Mouse (Mus musculus) 3T3-L1 (cell line): ENCODE data around the gene Ghr.

Experiments used
- DNase-seq: peaks from one replicate; pipeline ENCODE4 v3.0.0-alpha.2; 2015; ENCODE audit warnings: low read depth, low spot score

The Ghr gene

DNA sequence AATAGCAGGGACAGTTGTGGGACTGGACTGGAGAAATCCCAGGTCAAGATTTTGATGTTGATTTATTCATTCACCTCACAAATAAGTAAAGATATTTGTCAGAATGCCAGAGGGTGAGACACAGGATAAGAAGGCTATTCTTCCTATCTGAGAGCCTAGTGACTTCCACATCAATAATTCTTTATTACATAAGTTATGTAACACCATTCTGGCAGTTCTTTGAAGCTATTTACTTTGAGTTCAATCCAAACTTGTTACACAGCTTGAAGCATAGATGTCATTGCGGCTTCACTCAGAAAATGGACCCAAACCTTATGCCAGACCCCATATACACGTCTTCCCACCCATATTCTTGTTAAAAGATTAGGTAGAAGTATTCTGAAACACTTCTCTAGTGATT lies 133.7 kb downstream of the Ghr start:
- no peak for DNase-seq

DNA sequence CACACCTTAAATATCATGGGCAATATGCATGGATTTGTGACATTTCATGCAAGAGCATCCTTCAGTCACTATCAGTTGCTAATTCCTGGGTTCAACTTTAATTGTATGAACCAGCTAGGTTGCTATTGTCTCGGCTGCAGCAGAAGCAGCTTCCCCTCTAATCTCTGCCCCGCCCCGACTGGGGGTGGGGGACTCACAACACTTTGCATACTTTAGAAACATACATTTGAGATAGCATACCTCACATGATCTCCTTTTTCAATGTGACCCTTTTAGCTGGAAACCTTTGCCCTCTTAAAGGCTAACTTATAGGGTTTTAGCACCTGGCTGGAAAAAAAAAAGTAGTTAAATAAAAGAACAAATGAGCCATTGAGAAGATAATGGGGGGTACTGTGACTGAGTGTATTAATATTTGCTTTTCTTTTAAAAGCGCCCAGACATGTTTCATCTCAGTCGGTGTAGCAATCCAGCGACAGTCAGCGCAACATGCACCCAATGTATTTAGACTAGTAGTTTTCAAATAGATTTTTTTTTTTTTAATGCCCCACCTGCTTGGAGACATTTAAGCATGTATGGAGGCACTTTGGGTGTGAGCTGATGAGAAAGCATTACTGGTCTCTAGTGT lies 137.9 kb downstream of the Ghr start:
- DNase-seq: no peak

DNA sequence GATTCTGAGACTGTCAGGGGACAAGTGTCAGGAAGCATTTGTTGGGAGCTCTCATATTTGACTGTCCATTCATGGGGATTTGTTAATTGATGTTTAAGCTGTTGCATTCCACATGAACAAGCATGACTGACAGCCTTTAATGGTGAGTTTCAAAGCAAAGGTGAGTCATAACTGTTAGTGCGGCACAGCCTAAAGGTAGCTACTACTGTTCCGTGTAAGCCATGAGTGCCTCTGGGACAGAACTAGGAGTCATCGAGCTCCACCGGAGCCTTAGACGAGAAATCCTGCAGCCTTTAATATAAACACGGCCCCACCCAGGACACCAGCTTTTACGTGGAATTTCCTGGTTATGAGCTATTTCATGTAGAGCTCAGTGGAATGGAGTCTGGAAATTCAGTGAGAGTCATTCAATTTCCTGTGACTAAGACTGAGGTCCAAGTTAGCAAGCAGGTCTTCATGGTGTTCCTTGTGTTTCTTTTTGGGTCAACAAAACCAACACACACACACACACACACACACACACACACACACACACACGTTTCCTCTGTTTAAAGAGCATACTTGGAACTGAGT lies 138.8 kb downstream of the Ghr start:
- peak; percentile 17 for DNase-seq

DNA sequence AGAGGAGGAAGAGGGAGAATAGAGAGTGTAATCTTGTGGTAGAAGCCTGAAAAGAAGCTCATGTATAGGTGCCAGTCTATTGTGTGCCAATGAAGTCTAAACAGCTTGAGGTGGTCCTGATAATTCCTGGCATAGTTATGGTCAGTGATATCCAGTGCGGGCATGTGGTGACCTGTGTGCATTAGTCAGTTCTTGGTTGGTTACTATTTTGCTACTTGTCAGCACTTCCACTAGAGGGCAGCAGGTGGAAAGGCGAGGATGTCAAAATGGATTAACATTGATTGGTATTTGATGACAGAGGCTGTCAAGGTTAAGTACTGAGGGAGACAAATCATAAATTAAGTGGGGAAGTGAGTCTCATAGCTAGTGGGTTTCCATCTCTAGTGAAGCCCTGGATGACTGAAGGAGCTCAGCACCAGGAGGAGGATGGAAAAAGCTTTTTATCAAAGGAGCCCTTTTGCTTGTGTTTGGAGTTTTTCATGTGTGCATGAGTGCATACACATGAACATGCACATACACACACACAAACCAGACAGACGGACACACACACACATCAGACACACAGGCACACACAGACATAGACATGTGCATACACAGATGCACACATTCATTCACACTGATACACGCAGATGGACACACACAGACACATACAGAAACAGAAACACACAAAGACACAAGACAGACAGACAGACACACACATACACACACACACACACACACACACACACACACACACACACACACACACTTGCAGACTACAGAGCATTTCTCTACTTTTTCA lies 141.6 kb downstream of the Ghr start:
- peak; percentile 73 for DNase-seq

DNA sequence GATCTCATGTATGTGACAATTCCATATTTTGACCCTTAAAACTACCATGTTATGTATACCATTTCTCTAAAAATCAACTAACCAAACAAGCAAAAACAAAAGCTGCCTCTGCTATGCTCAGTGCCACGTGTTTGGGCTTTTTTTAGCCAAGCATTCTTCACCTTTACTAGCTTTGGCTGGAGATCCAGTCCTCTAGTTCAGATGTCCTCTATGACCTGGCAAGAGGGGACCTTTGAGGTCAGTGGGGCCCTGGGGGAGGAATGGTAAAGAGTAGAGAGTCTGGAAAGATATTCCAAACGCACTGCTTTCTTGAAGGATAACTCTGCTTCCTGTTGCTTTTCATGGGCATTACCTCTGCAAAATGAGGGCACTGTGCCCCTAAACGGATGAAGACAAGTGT lies 145.9 kb downstream of the Ghr start:
- DNase-seq: no peak

DNA sequence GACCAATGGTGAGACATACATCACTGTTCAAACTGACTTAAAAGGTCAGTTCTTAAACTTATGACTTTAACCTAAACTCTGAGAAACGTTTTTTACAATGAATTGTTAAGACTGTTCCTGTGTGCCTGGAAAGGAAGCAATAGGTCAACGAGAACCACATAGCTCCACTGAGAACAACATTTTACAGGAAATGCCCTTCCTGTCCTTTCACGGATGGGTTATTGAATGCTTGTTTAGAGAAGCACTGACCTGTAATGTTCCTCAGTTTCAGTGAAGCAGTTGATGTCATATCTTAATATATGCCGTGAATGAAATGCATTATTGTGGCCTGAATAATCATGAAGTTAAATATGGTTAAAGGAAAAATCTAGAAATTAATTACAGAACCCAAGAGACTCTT lies 147.7 kb downstream of the Ghr start:
- DNase-seq: no peak

DNA sequence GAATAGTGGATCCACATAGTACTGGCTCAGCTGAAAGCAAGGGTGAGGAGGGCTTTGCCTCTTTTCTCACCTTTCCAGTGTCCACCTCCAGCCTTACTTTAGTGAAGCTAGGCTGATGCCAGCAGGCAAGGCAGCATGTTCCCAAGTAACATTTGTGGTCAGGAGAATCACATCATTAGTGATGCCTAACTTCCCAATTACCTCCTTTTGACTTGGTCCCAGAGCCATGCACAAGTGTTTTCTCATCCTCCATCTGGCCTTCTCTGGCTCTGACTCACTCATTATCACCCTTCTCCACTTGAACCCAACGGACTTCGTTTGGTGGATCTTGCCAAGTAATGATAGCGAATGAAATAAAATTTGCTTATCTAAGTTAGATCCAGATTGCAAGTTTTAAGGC lies 148.8 kb downstream of the Ghr start:
- DNase-seq: no peak

DNA sequence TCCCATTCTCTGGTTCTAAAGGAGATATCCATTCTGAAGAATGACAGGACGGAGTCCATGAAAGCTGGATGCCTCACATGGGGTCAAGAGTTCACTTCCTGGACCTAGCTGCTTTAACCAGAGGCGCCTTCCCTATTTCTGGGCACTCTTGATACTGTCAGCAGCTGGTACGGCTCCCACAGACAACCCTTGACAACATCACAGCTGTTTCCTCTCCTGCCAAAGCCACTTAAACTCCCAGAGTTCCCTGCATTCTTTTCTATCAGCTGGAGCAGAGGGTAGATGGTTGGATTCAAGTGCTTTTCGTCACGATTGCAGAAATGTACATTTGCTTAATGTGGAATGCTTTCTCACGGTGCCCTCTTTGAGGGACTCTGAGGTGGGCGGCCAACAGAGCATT lies 150.0 kb downstream of the Ghr start:
- no peak for DNase-seq

DNA sequence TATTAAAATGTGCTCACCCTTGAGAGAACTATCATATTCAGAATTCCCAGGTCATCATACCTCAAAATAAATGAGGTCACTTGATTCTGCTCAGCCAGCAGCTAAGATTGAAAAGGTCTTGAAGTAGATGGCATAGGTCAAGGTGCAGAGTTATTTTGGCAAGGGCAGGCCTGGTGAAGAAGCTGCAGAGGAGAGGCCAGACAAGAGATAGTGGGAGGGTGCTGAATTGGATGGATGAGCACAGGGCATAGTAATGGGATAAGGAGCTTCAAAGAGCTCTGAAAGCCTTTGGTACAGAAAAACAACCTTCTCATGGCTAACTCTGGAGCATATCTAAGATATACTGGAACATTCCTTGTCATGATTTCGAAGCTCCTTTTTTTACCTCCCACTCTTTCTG lies 150.5 kb downstream of the Ghr start:
- DNase-seq: no peak

DNA sequence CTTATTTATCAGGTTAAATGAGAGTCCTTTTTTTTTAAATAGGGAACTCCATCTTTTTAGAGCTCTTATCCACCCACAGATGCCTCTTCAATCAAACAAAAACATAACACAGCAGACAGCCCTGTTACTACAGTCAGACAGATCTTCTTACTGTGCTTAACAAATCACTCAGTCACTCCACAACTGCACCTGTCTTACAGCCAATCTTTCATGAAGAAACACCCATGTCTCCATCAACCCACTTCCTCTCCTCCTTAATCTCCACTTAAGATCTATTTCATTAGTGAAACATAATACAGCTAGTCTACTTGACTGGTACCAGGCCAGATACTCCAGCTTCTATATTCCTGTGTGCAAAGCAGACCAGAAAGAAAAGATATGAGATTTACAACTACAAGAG lies 153.9 kb downstream of the Ghr start:
- peak; percentile 35 for DNase-seq

DNA sequence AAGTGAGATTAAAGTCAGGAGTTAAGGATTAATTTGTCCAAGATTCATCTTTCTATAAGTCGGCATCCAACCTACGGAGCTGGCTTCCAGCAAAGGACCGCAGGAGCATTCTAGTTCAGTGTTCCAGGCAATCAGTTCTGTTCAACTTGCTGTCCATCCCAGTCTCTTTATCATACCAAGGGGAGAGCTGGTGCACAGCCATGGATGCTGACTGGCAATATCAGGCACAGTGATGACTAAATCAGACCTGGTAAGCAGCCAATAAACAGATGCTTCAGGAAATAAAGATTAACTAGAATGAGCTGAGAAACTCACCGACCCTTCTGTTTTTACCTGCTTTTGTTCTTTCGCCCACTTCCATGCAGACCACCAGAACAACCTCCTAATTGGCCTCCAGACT lies 154.3 kb downstream of the Ghr start:
- peak; percentile 82 for DNase-seq

DNA sequence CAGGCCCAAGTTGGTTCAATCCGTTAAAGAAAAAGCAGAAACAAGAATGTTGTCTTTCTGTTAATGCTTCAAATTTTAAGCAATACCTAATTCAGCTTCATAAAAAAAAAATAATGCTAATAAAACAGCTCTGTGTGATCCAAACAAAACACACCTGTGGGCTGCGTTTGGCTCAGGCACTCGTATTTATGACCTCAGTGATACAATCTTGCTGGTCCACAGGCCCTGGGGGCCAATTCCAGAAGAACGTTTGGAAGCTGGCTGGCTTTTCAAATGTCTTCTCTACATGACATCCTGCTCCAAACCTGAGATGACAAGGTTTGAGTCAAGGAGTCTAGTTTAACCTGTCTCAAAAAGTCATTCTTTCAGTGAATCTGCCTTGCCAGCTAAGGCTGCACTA lies 156.9 kb downstream of the Ghr start:
- no peak for DNase-seq

DNA sequence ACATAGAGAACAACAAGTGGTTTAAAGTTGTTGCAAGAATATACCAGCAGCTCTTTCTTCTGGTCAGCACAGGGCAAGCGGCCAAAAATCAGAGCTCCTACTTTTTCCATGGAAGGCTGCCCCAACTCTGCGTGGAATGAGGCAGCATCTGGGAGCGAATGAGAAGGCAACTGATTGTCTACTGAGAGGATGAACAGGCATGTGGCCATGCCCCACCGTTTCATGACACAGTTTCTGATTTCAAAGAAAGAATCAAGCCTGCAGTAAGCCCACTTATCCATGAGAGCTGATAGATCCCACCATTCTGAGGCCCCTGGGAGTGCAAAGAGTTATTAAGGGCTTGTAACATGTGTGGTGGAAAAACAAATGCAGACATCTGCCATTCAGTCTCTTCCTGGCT lies 160.1 kb downstream of the Ghr start:
- DNase-seq: no peak

DNA sequence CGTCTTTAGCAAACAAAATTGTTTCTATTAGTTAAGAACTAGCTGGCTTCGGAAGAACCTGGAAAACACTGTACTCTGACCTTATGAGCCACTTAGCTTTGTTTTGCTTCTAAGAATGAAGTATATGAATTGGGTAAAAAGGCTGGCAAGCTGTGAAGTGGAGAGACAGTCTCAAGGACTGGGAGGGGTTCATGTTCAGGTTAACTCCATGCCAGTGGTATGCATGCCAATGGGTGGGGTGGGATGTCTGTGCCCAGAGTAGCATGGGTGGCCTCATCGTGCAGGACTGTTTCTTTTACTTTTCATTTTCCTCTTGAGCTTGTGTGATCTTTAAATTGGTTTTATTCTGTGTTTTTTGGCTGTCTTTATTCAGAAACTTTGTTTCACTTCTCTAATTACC lies 165.6 kb downstream of the Ghr start:
- DNase-seq: no peak

DNA sequence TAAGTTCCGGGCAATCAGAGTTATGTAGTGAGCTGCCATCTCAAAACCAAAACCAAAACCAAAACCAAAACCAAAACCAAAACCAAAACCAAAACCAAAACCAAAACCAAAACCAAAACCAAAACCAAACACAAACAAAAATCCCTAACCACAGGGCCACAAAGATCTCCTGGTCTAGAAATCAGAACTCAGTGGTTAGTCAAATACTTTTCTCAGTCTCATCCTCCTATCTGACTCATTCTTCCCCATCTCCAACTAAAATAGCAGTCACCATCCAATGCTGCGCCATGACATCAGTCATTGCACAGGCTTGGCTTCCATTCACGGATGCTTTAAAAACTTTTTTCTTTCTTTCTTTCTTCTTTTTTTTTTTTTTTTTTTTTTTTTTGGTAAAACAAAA lies 170.2 kb downstream of the Ghr start:
- peak; percentile 40 for DNase-seq

DNA sequence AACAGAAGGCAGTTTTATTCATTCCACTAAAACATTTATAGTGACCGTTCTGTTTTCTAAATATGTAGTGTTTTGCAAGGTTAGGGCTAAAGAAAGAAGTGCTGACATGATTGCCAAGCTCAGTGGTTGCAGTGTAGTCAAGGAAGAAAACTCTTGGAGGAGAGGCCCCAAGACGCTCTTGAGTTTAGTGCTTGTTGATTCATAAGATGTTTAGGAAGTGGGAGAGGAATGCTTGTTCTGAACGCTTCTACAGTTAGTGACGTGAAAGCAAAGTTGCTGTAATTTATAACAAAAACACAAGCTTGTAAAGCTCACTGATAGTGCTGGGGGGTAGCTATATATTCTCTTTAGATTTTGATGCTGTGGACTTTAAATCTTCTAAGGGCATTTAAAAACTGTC lies 174.8 kb downstream of the Ghr start:
- no peak for DNase-seq

DNA sequence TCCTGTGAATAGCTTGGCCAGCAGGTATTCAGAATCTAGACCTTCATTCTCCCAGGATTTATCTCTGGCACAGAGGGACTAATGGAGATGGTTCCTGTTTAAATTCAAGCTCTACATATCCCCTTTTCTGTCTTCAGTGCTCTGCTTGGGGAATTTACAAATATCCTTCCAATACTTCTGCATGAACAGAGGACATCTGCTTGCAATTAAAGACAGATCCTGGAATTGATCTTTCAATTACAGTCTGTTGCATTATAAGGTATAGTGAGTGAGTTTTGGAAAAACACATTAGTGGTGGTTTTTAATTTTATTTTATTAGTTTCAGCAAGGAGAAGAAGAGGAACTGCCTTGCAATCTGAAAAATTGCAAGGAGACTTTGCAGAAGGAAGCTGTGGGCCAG lies 184.1 kb downstream of the Ghr start:
- DNase-seq: no peak

DNA sequence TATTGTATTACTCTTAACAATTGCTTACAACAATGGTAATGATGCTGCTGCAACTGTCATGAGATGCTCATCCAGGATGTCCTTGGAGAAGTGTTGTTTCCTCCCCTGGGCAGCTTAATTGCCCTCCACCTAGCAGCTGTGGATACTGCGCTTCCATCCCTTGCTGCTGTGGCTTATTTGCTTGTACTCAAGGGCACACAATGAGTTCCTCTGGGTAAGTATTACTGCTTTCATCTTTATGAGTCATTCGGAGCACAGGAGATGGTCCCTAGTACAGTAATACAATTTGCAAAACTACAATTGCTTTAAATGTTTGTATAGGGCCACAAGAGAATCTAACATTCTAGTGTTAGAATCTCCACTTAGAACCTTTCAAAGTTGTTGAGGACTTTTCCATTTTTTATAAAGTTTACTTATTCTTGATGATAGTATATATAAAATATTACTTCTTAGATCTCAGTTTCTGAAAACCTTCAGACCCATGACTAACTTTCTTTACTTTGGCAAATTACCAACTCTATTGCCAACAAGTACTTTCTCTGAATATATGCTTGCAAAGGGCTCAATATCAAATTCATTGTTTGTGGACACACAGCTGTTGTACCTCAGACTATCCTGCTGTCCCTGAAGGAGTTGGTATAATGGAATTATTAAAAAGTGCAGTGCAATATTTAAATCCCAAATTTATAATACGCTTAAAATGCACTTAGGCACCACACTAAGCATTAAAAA lies 185.8 kb downstream of the Ghr start:
- peak; percentile 73 for DNase-seq

DNA sequence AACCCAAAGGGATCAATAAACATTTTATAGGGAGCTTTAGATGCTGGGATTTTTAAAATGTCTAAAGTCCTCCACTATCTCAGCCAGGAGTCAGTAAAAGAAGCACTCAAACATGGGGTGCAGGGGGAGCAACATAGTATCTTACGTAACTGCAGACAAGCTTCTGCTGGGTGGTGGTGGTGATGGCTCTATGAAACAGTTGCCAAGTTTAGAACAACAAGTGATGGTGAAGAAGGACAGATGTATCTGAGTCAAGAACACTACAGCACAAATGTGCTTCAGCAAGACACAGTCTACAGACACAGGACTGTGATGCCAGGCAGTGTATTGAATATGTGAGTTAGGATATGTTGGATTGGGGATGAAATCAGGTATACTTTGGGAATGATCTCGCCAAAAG lies 187.1 kb downstream of the Ghr start:
- no peak for DNase-seq

DNA sequence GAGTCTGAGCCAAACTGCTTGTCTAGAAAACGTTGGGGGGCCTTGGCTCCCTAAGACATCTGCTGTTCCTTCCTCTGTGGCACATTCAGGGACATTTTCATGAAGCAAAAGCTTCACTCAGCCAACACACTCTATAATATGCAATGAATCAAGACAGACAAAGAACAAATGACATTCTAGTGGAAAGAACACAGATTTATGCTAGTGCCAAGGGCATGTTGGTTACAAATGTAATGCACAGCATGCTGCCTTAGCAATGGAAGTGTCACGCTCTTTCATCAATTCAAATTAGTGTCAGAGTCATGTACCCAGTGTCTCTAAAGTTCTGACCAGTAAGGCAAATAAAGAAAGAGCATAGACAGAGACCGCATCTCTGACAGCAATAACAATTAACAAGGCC lies 187.6 kb downstream of the Ghr start:
- DNase-seq: no peak

DNA sequence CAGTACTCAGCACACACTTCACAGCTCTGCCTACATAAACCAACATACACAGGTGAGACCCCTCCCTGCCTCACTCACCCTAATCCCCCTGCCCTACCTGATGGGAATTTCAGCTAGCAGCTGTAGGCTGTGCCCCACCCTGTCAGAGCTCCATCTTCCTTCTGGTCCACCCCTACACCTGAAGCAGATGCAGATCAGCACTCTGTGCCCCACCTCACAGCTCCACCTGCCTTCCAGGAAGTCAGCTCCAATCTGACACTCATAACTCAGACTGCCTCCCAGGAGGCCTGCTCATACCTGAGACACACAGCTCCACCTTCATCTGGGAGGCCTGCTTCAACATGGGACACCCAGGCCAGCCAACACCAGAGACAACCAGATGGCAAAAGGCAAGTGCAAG lies 192.6 kb downstream of the Ghr start:
- DNase-seq: no peak

DNA sequence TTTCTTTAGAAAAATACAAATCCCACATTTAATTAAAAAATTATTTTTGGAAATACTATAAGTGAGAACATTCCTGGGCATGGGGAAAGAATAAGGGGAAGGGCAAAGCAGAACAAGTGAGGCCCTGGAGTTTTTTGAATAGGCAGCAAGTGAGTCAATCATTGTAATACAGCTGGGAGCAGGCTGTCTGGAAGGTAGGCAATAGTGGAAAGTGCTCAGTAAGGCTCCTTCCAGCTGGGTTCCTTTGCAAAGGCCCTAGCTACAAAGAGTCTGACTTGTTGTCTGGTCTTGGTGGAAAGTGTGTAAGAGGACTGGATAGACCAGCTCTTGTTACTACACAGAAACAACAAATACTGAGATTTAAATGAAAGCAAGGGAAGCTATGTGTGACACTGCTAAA lies 194.3 kb downstream of the Ghr start:
- DNase-seq: peak; percentile 64

DNA sequence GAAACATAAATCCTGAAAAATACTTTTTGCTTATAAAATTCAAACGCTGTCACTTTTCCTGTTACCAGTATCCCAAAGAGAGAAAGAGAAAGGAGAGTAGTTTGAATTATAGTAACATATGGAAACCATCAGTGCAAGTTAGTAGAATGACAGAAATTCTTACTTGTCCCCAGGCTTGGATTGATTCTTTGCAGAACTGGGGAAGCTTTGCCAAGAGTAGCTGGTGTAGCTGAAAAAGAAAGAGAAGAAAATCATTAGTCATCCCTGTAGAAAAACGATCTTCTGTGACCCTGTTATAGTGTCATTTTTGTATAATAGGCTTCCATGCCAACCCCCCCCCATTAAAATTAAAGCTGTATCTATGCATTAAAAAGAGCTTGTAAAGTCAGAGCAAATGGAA lies 194.8 kb downstream of the Ghr start:
- peak; percentile 71 for DNase-seq
